ENCODE assay signal across 8 mouse cellular contexts in genomic region chr17:83548501-83549233, GRCm38 (mm10). TPM values are rescaled to one million over a fixed set of nuclear protein-coding genes. Genes with fewer than 3 reads are reported as not detected.
DNase-seq lines count a peak whose midpoint lies in the region; ATAC-seq lines count a peak whose summit lies in the region.

No protein-coding gene starts in this region.

- DNase-seq in kidney, postnatal 10 days = peak; percentile 55
- no peak for DNase-seq in kidney, adult 18-20 months
- peak; percentile 35 for DNase-seq in ZHBTc4 (ENCODE audit: low read depth, low spot score)
- peak; percentile 50 for DNase-seq in embryo, embryonic 10.5 days (ENCODE audit: low spot score)
- peak; percentile 29 for DNase-seq in right cerebral cortex, postnatal 4 days
- no peak for DNase-seq in urinary bladder, adult 18-20 months (ENCODE audit: low spot score in 2 of 2)
- no peak for DNase-seq in urinary bladder, postnatal 25 days (ENCODE audit: low spot score)

- H3K9me3 ChIP-seq in liver, embryonic 12.5 days (replicated peaks) = no peaks in the 10 kb centered on the region

- H3K36me3 ChIP-seq in liver, embryonic 12.5 days = no peaks in the 10 kb centered on the region

- 23% methylated on average over 12 of the region's 12 CpGs for WGBS in liver, embryonic 12.5 days (ENCODE audit: insufficient replicate concordance)

- no peak overlapping the region for H3K4me3 ChIP-seq in liver, embryonic 12.5 days

- H3K4me1 ChIP-seq in liver, embryonic 12.5 days = peaks cover 20% of the 10 kb centered on the region

- peak overlapping the region; percentile 12 for H3K4me2 ChIP-seq in liver, embryonic 12.5 days

- peak; percentile 49; the same call in 1 of the 2 replicates for ATAC-seq in liver, embryonic 12.5 days

- H3K9ac ChIP-seq in liver, embryonic 12.5 days = no peak overlapping the region

- peaks cover 48% of the 10 kb centered on the region for H3K27me3 ChIP-seq in liver, embryonic 12.5 days (replicated peaks)

- no peak overlapping the region for H3K27ac ChIP-seq in liver, embryonic 12.5 days

RNA-seq across cellular contexts. Expression of gene Cox7a2l, which starts 31.5 kb away (rescaled TPM):
- 87.2 and 90.9 TPM in 2 replicates for polyA plus RNA-seq in liver, embryonic 12.5 days (2016; fragmentation: Nextera tagmentation; extraction: Ambion mirVana)

Comparison
In these comparisons a context has a peak if more than half of its experiments do, and no peak if none do; other contexts are left out.
1. DNase-seq: peak in kidney, postnatal 10 days (single experiment), ZHBTc4 (single experiment), embryo, embryonic 10.5 days (single experiment) and right cerebral cortex, postnatal 4 days (single experiment); none in kidney, adult 18-20 months (single experiment), urinary bladder, adult 18-20 months (0 of 2) and urinary bladder, postnatal 25 days (single experiment).